Mouse (Mus musculus) hindbrain, embryonic 15.5 days (tissue): Measurements from ENCODE around the gene Urm1. TPM values are rescaled to one million over a fixed set of nuclear protein-coding genes. Genes with fewer than 3 reads are reported as not detected.
A peak's percentile ranks its signal among the peaks of the same experiment; 100 is the strongest.

Source experiments
- ATAC-seq: fragments of 200-750 bp; cut with Nextera tagmentation; 2 replicates; pipeline ENCODE4 v1.8.0; 2017; ENCODE audit warnings: low read depth, moderate number of reproducible peaks, moderate TSS enrichment; ENCODE audit not compliant: low FRiP score
- H3K27ac ChIP-seq: fragments of 300-500 bp; sonication (generic); replicated peaks from 2 replicates; pipeline ENCODE4 v1.5.1; 2015; ENCODE audit warnings: mild to moderate bottlenecking, inconsistent platforms
- H3K27me3 ChIP-seq: fragments of 300-500 bp; sonication (generic); 2 replicates; pipeline ENCODE4 v1.6.1; 2015; ENCODE audit warnings: control low read depth, inconsistent platforms
- H3K36me3 ChIP-seq: fragments of 300-500 bp; sonication (generic); 2 replicates; pipeline ENCODE4 v1.6.1; 2015; ENCODE audit warnings: control low read depth, inconsistent platforms
- H3K4me1 ChIP-seq: fragments of 300-500 bp; sonication (generic); replicated peaks from 2 replicates; pipeline ENCODE4 v1.6.1; 2015; ENCODE audit warnings: control low read depth, inconsistent platforms
- H3K4me2 ChIP-seq: fragments of 300-500 bp; sonication (generic); 2 replicates; pipeline ENCODE4 v1.6.1; 2015; ENCODE audit warnings: moderate library complexity, mild to moderate bottlenecking, inconsistent platforms
- H3K4me3 ChIP-seq: fragments of 300-500 bp; sonication (generic); 2 replicates; pipeline ENCODE4 v1.5.1; 2015; ENCODE audit warnings: mild to moderate bottlenecking, inconsistent platforms
- H3K9ac ChIP-seq: fragments of 300-500 bp; sonication (generic); 2 replicates; pipeline ENCODE4 v1.6.1; 2015; ENCODE audit warnings: inconsistent platforms
- H3K9me3 ChIP-seq: fragments of 300-500 bp; sonication (generic); 2 replicates; pipeline ENCODE4 v1.6.1; 2016; ENCODE audit warnings: control low read depth, inconsistent platforms
- WGBS: fragments of 180-500 bp; shearing (Covaris S2); methylation state at CpG from one replicate; pipeline ENCODE4 v1.1.7; 2015; 5-methylcytosine and 5-hydroxymethylcytosine counted together
- polyA plus RNA-seq: library from polyadenylated mRNA; unstranded; fragments of >200 nt; fragmentation: Nextera tagmentation; extraction: Ambion mirVana; gene quantifications from 2 replicates; pipeline ENCODE4 v1.2.1, GENCODE M21; 2015

Gene Urm1
- polyA plus RNA-seq, 1 experiment from 2014 or later = 25.8 TPM

- H3K27ac ChIP-seq = peak overlapping the region; percentile 13; the same call in 1 of the 2 replicates
- H3K9me3 ChIP-seq = no peaks in the 10 kb centered on the region
- H3K4me3 ChIP-seq = no peak overlapping the region
- no peak overlapping the region for H3K9ac ChIP-seq
- peaks cover 33% of the 10 kb centered on the region for H3K4me1 ChIP-seq
- no peak overlapping the region for H3K4me2 ChIP-seq
- peaks cover 9% of the 10 kb centered on the region for H3K36me3 ChIP-seq
- ATAC-seq = peak; percentile 49; the same call in 1 of the 2 replicates
- H3K27me3 ChIP-seq = no peaks in the 10 kb centered on the region
- WGBS = 13% methylated on average over 4 of the region's 4 CpGs
Measured at GRCm38 (mm10) chr2:29839460-29839859, 19.6 kb downstream of the Urm1 start.

DNA sequence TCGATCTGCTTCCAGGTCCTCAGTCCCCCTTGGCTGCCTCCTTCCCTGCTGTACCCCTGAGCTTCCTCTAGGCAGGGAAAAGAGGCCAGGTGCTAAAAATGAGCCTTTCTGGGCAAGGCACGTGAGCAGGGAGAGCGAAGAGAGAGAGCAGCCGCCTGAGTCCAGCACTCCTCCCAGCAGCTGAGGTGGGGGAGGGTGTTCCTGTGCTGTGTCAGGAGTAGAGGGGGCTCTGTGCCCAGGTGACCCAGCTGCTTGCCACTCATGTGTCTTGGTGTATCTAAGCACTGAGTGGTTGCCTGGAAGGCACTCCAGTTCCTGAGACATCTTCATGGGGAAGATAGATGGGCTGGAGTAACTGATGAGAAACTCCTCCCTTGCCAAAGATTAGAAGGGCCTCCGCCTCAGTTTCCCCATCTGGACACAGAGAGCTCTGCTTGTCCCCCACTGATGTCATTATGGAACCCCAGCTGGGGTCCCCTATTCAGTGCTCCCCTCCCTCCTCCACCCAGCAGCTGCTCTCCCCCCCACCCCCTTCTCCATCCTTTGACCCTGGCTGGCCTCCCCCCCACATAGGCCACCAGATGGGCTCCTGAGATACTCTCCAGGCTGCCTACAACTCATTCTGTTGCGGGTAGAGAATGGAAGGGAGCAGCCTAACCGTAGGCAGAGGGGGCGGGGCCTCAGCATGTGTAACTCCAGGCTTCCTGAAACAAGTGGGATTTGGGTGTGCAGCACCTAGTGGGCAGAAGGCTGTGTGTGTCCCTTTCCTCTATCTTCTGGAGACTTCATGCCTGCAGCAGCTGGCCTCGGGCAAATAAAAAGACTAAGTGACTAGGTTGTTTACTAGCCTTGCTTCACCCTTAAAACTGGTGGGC is 23.6 kb downstream of the Urm1 start:
- H3K36me3 ChIP-seq = peaks cover 9% of the 10 kb centered on the region; the same call in 1 of the 2 replicates
- no peak overlapping the region for H3K4me2 ChIP-seq
- no peak for ATAC-seq
- WGBS = 16% methylated on average over 9 of the region's 9 CpGs
- no peaks in the 10 kb centered on the region for H3K27me3 ChIP-seq
- no peak overlapping the region for H3K4me3 ChIP-seq
- no peak overlapping the region for H3K9ac ChIP-seq
- no peaks in the 10 kb centered on the region for H3K9me3 ChIP-seq
- H3K27ac ChIP-seq = no peak overlapping the region; the same call in 1 of the 2 replicates
- H3K4me1 ChIP-seq = peaks cover 60% of the 10 kb centered on the region

DNA sequence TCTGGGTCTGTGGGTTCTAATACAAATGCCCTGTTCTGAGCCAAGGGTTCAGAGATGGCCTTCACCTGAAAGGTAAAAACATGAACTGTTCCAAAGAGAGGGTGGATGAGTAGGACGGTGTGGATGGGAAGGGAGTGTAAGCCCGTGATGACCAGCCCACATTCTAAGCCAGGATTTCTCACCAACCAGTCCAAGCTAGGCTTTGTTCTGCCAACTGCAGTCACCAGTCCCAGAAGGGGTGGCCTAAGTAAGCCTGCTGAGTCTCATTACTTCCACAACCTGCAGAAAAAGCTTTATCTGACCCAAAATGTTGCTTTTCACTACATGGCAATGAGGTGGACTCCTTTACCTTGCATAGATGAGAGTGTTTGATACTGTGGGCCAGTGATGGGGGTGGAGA is 24.2 kb downstream of the Urm1 start:
- peak overlapping the region; percentile 92; the same call in 1 of the 2 replicates for H3K4me2 ChIP-seq
- H3K36me3 ChIP-seq = peaks cover 9% of the 10 kb centered on the region; the same call in 1 of the 2 replicates
- H3K4me1 ChIP-seq = peaks cover 55% of the 10 kb centered on the region
- H3K27ac ChIP-seq = 0 out of 2 replicates have a peak overlapping the region, but pooled peaks have one; percentile 35
- ATAC-seq = no peak
- no peaks in the 10 kb centered on the region for H3K9me3 ChIP-seq
- WGBS = 29% methylated on average over 2 of the region's 2 CpGs
- H3K27me3 ChIP-seq = no peaks in the 10 kb centered on the region
- no peak overlapping the region for H3K4me3 ChIP-seq
- H3K9ac ChIP-seq = no peak overlapping the region

- ATAC-seq = no peak
- Histone ChIP-seq H3K36me3 (peaks cover 9% of the 10 kb centered on the region; the same call in 1 of the 2 replicates), H3K27ac (0 out of 2 replicates have a peak overlapping the region, but pooled peaks have one; percentile 35), H3K9me3 (no peaks in the 10 kb centered on the region), H3K27me3 (no peaks in the 10 kb centered on the region), H3K4me2 (peak overlapping the region; percentile 92), H3K4me1 (peaks cover 53% of the 10 kb centered on the region), H3K4me3 (peak overlapping the region; percentile 74), H3K9ac (peak overlapping the region; percentile 93; the same call in 1 of the 2 replicates)
- WGBS = 4% methylated on average over 3 of the region's 3 CpGs
Measured at GRCm38 (mm10) chr2:29844661-29845060, 24.8 kb downstream of the Urm1 start.

DNA sequence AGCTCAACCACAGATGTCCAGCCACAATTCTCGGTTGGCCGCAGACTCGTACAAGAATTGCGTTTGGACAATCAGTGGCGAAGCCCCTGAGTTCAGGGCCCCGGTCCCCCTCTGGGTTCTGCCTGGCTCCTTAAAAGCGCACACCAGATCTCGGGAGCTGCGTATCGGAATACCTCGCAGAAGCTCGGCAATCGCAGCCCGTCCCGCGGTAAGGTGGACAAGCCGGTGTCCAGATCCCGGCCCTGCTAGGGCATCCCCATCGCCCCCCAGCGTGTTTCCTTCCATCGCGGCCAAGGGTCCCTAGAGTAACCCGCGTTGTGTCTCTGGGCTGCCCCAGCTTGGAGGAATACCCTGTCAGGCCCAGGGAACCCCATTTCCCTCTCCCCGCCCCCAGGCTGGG is 25.8 kb downstream of the Urm1 start:
- peaks cover 49% of the 10 kb centered on the region for H3K4me1 ChIP-seq

DNA sequence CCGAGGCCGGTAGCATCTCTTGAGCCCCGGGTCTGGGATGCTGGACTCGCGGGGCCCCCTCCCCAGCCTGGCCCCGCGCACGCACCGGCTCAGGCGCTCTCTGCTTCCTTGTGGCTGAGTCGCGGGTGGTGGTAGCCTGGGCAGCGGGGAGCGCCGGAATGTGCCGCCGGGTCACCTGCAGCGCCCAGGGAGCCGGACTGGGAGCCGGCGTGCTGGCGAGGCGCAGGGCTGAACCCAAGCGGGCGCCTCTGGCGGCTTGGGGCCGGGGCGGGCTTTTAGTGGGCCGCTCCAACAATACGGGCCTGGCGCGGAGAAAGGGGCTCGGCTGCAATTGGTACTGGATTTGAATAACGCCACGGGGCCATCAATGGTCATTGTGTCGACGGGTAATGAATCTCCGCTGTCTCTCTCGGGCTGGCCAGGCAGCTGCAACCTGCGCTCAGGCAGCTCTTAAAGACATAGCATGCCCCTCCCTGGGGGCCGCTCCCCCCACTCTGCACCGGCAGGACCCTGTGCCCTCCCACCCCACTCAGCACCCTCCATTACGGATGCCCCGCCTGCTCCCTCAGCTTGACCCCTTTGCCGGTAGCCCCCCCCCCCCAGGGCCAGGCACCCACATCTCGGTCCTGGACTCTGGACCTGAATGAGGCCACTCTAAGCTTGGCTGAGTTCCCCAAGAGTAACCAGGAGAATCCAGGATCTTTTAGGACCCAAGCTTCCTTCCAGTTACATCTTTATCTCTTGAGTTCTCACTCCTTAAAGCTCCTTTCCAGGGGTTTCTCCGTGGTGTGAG is 26.4 kb downstream of the Urm1 start:
- peak; percentile 57; the same call in 1 of the 2 replicates for ATAC-seq
- H3K27me3 ChIP-seq = no peaks in the 10 kb centered on the region
- WGBS = 2% methylated on average over 43 of the region's 47 CpGs
- H3K27ac ChIP-seq = peak overlapping the region; percentile 83
- H3K36me3 ChIP-seq = peaks cover 9% of the 10 kb centered on the region; the same call in 1 of the 2 replicates
- no peaks in the 10 kb centered on the region for H3K9me3 ChIP-seq
- H3K4me1 ChIP-seq = peaks cover 47% of the 10 kb centered on the region
- H3K4me3 ChIP-seq = peak overlapping the region; percentile 74
- H3K4me2 ChIP-seq = peak overlapping the region; percentile 92
- peak overlapping the region; percentile 93 for H3K9ac ChIP-seq

More for the DNA sequence above, 25.8 kb downstream of the Urm1 start:
- Histone ChIP-seq H3K9me3 (no peaks in the 10 kb centered on the region), H3K9ac (peak overlapping the region; percentile 93), H3K4me3 (peak overlapping the region; percentile 74), H3K27me3 (no peaks in the 10 kb centered on the region), H3K36me3 (peaks cover 9% of the 10 kb centered on the region; the same call in 1 of the 2 replicates), H3K27ac (peak overlapping the region; percentile 83), H3K4me2 (peak overlapping the region; percentile 92)
- ATAC-seq = peak; percentile 36; the same call in 1 of the 2 replicates
- 5% methylated on average over 25 of the region's 25 CpGs for WGBS

DNA sequence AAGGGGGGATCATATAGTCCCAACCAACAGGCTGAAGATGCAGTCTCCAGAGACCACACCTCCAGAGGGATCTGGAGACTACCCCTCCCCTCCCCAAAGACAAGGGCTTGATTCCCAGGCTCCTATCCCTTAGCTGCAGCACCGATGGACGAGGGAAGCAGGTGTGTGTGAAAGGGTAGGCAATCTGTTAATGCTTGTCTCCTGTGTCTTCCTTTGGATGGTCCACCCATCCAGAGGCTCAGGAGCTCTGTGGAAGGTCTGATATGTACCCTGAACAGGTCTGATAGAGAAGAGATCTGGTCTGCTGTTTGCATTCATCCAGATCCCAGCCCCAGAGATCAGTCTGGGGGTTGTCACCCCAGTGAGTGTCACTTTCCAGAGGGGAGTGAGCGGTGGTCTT is 27.0 kb downstream of the Urm1 start:
- WGBS = 32% methylated on average over 3 of the region's 3 CpGs
- H3K36me3 ChIP-seq = peaks cover 7% of the 10 kb centered on the region; the same call in 1 of the 2 replicates
- H3K9me3 ChIP-seq = no peaks in the 10 kb centered on the region
- H3K4me1 ChIP-seq = peaks cover 47% of the 10 kb centered on the region
- peak overlapping the region; percentile 74 for H3K4me3 ChIP-seq
- peak overlapping the region; percentile 92 for H3K4me2 ChIP-seq
- H3K9ac ChIP-seq = peak overlapping the region; percentile 93; the same call in 1 of the 2 replicates
- H3K27me3 ChIP-seq = no peaks in the 10 kb centered on the region
- ATAC-seq = no peak
- no peak overlapping the region; the same call in 1 of the 2 replicates for H3K27ac ChIP-seq

- WGBS = 26% methylated on average over 8 of the region's 8 CpGs
- H3K9ac ChIP-seq = no peak overlapping the region
- H3K4me1 ChIP-seq = peaks cover 42% of the 10 kb centered on the region
Measured at GRCm38 (mm10) chr2:29849041-29849440, 29.2 kb downstream of the Urm1 start.

DNA sequence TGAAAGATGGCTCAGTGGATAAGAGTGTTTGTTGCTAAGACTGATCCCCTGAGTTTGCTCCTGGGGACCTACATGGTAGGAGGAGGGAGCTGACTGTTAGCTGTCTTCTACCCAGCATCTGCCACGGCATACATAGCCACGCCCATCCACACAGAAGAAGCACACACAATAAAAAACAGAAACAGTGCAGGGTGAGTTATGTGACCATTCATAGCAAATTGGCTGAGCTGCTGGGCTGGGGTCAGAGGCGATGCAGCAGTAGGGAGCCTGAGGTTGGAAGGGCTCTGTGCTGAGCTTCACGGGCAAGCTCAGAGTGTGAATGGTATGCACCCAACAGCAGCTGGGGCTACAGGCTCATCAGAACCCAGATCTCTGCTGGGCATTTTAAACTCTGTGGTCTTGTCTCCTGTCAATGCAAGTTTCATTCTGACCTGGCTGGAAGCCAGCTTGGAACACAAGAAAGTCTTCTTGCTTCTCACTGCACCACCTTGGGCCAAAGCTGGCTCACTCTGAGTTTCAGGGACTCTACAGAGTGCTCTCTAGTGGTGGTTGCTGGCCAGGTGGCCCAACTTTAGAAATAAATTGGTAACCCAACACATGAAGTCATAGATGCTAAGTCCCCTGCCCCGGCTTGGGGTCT is 30.1 kb downstream of the Urm1 start:
- H3K36me3 ChIP-seq = no peaks in the 10 kb centered on the region
- 25% methylated on average over 5 of the region's 5 CpGs for WGBS
- no peak overlapping the region for H3K9ac ChIP-seq
- no peak for ATAC-seq
- H3K4me3 ChIP-seq = no peak overlapping the region
- H3K9me3 ChIP-seq = no peaks in the 10 kb centered on the region
- H3K27me3 ChIP-seq = no peaks in the 10 kb centered on the region
- no peak overlapping the region for H3K27ac ChIP-seq
- H3K4me2 ChIP-seq = no peak overlapping the region
- peaks cover 33% of the 10 kb centered on the region for H3K4me1 ChIP-seq

More at GRCm38 (mm10) chr2:29849041-29849440, 29.2 kb downstream of the Urm1 start:
- ATAC-seq = no peak
- Histone ChIP-seq H3K4me2 (no peak overlapping the region), H3K9me3 (no peaks in the 10 kb centered on the region), H3K36me3 (no peaks in the 10 kb centered on the region), H3K27ac (no peak overlapping the region), H3K4me3 (no peak overlapping the region), H3K27me3 (no peaks in the 10 kb centered on the region)

DNA sequence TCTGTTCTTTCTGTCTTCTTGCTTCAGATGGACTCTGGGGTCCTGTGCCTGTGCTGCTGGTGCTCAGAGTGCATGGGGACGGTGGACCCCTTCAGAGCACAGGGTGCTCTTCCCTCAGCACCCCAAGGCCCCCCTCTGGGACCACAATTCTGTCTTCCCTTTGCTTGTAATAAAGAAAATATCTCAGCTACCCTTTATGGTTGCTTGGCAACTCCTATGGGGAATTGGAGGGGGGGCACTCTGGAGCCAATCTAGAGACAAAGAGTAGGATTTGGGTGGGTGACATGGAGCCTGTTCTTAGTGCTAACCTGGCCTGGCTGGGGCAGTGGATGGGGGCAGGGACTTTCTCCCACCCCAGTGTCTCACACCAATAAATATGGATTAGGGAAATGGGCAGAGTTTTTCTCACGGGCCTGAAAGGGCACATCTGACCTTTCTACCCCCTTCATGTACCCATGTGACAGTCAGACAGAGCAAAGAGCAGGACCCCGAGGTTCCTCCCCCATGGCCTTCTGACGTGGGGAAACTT is 33.1 kb downstream of the Urm1 start:
- Histone ChIP-seq H3K9ac (no peak overlapping the region), H3K27ac (no peak overlapping the region), H3K4me1 (peaks cover 23% of the 10 kb centered on the region), H3K4me2 (no peak overlapping the region), H3K4me3 (no peak overlapping the region), H3K36me3 (no peaks in the 10 kb centered on the region), H3K27me3 (no peaks in the 10 kb centered on the region), H3K9me3 (no peaks in the 10 kb centered on the region)
- whole genome bisulfite sequencing = 10% methylated on average over 4 of the region's 4 CpGs
- no peak for ATAC-seq

DNA sequence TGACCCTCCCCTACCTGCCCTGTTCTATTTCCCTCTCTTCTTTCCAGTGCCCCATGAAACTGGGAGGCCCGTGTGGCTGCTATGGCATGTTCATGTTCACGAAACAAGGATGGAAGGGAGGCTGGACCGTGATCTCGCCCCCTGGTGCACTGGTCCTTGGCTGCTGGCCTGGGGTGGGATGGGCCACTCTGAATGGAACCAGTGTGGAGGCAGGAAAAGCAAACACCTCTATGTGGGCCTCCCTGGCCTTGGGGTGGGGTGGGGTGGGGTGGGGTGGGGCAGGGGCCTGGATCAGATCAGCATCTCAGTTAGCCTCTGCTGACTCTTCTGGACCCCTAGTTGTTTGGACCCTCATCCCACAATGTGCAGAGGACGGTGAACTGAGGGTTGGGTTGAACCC is 33.9 kb downstream of the Urm1 start:
- Histone ChIP-seq H3K9ac (no peak overlapping the region), H3K36me3 (no peaks in the 10 kb centered on the region), H3K4me1 (peaks cover 22% of the 10 kb centered on the region), H3K27ac (no peak overlapping the region), H3K27me3 (no peaks in the 10 kb centered on the region), H3K4me3 (no peak overlapping the region), H3K4me2 (no peak overlapping the region), H3K9me3 (no peaks in the 10 kb centered on the region)
- ATAC-seq = no peak
- WGBS = 19% methylated on average over 5 of the region's 5 CpGs
